Mouse (Mus musculus): ENCODE measurements around the gene Rfc2. TPM values are rescaled to one million over a fixed set of nuclear protein-coding genes. Genes with fewer than 3 reads are reported as not detected.

The Rfc2 gene
- polyA plus RNA-seq, 2 experiments, result 241 to 246 TPM

GRCm38 (mm10) chr5:134565696-134566095 is 15.5 kb upstream of the Rfc2 start:
- Histone ChIP-seq H3K4me1 (ENCODE audit: control insufficient read depth, insufficient read depth, low read length) (no peaks in the 10 kb centered on the region), H3K9ac (ENCODE audit: low read depth, low read length, severe bottlenecking) (no peak overlapping the region), H3K4me3 (replicated peaks; ENCODE audit: low read length) (no peak overlapping the region), H3K9me3 (ENCODE audit: control insufficient read depth, low read length) (no peaks in the 10 kb centered on the region), H3K4me2 (replicated peaks; ENCODE audit: low read depth, low read length, severe bottlenecking) (no peak overlapping the region), H3K36me3 (ENCODE audit: control insufficient read depth, insufficient read depth, low read length) (no peaks in the 10 kb centered on the region), H3K27ac (replicated peaks; ENCODE audit: low read depth, low read length) (no peak overlapping the region), H3K27me3 (ENCODE audit: control insufficient read depth, insufficient read depth, low read length) (no peaks in the 10 kb centered on the region)
- ATAC-seq (ENCODE audit: low FRiP score, low read depth), result no peak
- TF ChIP-seq POLR2A (IDR thresholded peaks at IDR 0.05; ENCODE audit: borderline replicate concordance, extremely low read depth, insufficient read depth, insufficient read length), result no peak
- DNase-seq (ENCODE audit: low spot score), result no peak
- WGBS, result 93% methylated on average over 6 of the region's 6 CpGs

DNA sequence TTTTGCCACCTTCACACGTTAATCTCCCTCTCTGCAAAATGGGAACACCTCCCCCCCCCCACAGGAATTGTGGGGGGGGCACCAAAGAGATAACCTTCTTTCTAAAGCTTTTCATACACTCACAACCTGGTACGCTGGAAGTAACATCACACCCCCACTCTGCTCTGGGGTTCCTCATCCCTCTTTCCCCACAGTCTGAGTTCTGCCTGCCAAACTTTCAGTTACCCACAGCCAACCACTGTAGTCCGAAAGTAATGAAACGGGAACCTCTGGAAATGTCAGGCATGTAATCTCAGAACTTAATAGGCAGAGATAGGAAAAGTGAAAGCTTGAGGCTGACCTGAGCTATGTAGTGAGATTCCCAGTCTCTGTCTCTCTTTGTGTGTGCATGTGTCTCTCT is 13.7 kb upstream of the Rfc2 start:
- Histone ChIP-seq H3K27ac (replicated peaks; ENCODE audit: low read depth, low read length) (no peak overlapping the region), H3K4me1 (ENCODE audit: control insufficient read depth, insufficient read depth, low read length) (peaks cover 2% of the 10 kb centered on the region), H3K9ac (ENCODE audit: low read depth, low read length, severe bottlenecking) (no peak overlapping the region), H3K4me2 (replicated peaks; ENCODE audit: low read depth, low read length, severe bottlenecking) (no peak overlapping the region), H3K27me3 (ENCODE audit: control insufficient read depth, insufficient read depth, low read length) (no peaks in the 10 kb centered on the region), H3K36me3 (ENCODE audit: control insufficient read depth, insufficient read depth, low read length) (no peaks in the 10 kb centered on the region), H3K4me3 (replicated peaks; ENCODE audit: low read length) (no peak overlapping the region), H3K9me3 (ENCODE audit: control insufficient read depth, low read length) (no peaks in the 10 kb centered on the region)
- DNase-seq (ENCODE audit: low spot score), result no peak
- whole genome bisulfite sequencing, result 85% methylated on average over 4 of the region's 4 CpGs
- ATAC-seq (ENCODE audit: low FRiP score, low read depth), result no peak
- TF ChIP-seq POLR2A (IDR thresholded peaks at IDR 0.05; ENCODE audit: borderline replicate concordance, extremely low read depth, insufficient read depth, insufficient read length), result no peak

DNA sequence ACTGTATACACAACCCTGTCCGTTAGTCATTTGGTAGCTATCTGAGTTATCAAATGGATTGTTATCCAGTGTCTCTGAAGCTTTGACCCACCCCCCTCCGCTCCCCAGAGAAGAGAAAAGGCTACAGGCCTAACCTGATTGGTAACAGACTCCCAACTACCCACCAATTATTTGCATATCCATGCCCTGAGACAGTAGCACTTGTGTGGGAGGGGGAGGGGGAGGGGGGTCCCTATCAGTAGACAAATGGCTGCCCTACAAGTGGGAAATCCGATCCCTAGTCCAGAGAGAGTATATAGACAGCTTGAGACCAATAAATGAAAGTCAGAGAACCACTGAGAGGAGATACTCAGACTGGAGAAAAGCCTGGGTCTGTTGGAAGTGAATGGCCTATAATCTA is 13.1 kb upstream of the Rfc2 start:
- WGBS, result 78% methylated on average over 3 of the region's 3 CpGs
- no peak overlapping the region for H3K4me3 ChIP-seq (replicated peaks; ENCODE audit: low read length)
- H3K27me3 ChIP-seq (ENCODE audit: control insufficient read depth, insufficient read depth, low read length), result no peaks in the 10 kb centered on the region
- no peak overlapping the region for H3K4me2 ChIP-seq (replicated peaks; ENCODE audit: low read depth, low read length, severe bottlenecking)
- no peak for DNase-seq (ENCODE audit: low spot score)
- no peak for TF ChIP-seq POLR2A (IDR thresholded peaks at IDR 0.05; ENCODE audit: borderline replicate concordance, extremely low read depth, insufficient read depth, insufficient read length)
- H3K9ac ChIP-seq (ENCODE audit: low read depth, low read length, severe bottlenecking), result no peak overlapping the region
- no peak for ATAC-seq (ENCODE audit: low FRiP score, low read depth)
- peaks cover 4% of the 10 kb centered on the region for H3K4me1 ChIP-seq (ENCODE audit: control insufficient read depth, insufficient read depth, low read length)
- no peak overlapping the region for H3K27ac ChIP-seq (replicated peaks; ENCODE audit: low read depth, low read length)
- no peaks in the 10 kb centered on the region for H3K9me3 ChIP-seq (ENCODE audit: control insufficient read depth, low read length)
- no peaks in the 10 kb centered on the region for H3K36me3 ChIP-seq (ENCODE audit: control insufficient read depth, insufficient read depth, low read length)

DNA sequence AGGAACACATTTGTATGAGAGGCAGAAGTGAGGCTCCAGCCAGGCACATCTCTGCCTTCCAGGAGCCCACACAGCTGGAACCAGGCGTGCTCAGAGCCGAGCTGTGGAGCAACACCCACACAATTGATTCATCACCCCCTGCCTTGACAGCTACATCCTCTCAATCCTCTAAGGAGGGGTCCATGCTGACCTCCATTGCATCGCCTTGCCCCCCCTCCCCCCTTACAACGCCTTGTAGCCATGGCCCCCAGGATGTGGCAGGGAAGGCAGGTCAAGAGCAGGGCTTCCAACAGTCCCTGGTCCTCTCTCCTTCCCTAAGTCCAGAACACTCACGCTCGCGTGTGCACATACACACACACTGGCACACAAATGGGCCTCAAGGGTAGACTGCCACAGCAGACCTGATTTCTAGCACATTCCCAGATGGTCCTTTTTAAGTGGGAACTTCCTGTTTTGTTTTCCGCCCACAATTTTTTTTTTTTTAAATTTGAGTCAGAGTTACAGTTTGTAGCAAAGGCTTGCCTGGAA is 12.1 kb upstream of the Rfc2 start:
- no peak overlapping the region for H3K4me3 ChIP-seq (replicated peaks; ENCODE audit: low read length)
- DNase-seq (ENCODE audit: low spot score), result no peak
- no peaks in the 10 kb centered on the region for H3K27me3 ChIP-seq (ENCODE audit: control insufficient read depth, insufficient read depth, low read length)
- no peaks in the 10 kb centered on the region for H3K36me3 ChIP-seq (ENCODE audit: control insufficient read depth, insufficient read depth, low read length)
- peaks cover 4% of the 10 kb centered on the region for H3K4me1 ChIP-seq (ENCODE audit: control insufficient read depth, insufficient read depth, low read length)
- H3K27ac ChIP-seq (replicated peaks; ENCODE audit: low read depth, low read length), result no peak overlapping the region; the same call in 1 of the 2 replicates
- WGBS, result 37% methylated on average over 8 of the region's 8 CpGs
- ATAC-seq (ENCODE audit: low FRiP score, low read depth), result no peak
- TF ChIP-seq POLR2A (IDR thresholded peaks at IDR 0.05; ENCODE audit: borderline replicate concordance, extremely low read depth, insufficient read depth, insufficient read length), result no peak
- no peak overlapping the region for H3K4me2 ChIP-seq (replicated peaks; ENCODE audit: low read depth, low read length, severe bottlenecking)
- no peak overlapping the region for H3K9ac ChIP-seq (ENCODE audit: low read depth, low read length, severe bottlenecking)
- H3K9me3 ChIP-seq (ENCODE audit: control insufficient read depth, low read length), result no peaks in the 10 kb centered on the region

- peak overlapping the region; percentile 94 for H3K4me2 ChIP-seq (replicated peaks; ENCODE audit: low read depth, low read length, severe bottlenecking)
- ATAC-seq (ENCODE audit: low FRiP score, low read depth) (peak; percentile 73; the same call in 1 of the 2 replicates), DNase-seq (ENCODE audit: low spot score) (peak; percentile 84)
- H3K9ac ChIP-seq (ENCODE audit: low read depth, low read length, severe bottlenecking), result peak overlapping the region; percentile 59
- H3K4me1 ChIP-seq (ENCODE audit: control insufficient read depth, insufficient read depth, low read length), result peaks cover 4% of the 10 kb centered on the region
- peak overlapping the region; percentile 79 for H3K27ac ChIP-seq (replicated peaks; ENCODE audit: low read depth, low read length)
- under 1% methylated on average over 23 of the region's 23 CpGs for WGBS
- no peaks in the 10 kb centered on the region for H3K36me3 ChIP-seq (ENCODE audit: control insufficient read depth, insufficient read depth, low read length)
- TF ChIP-seq POLR2A (IDR thresholded peaks at IDR 0.05; ENCODE audit: borderline replicate concordance, extremely low read depth, insufficient read depth, insufficient read length), result 0 out of 2 replicates have a peak, but pooled peaks have one; percentile 31
- no peaks in the 10 kb centered on the region for H3K9me3 ChIP-seq (ENCODE audit: control insufficient read depth, low read length)
- H3K4me3 ChIP-seq (replicated peaks; ENCODE audit: low read length), result peak overlapping the region; percentile 51
- no peaks in the 10 kb centered on the region for H3K27me3 ChIP-seq (ENCODE audit: control insufficient read depth, insufficient read depth, low read length)
Observed at GRCm38 (mm10) chr5:134571730-134572507, 9.2 kb upstream of the Rfc2 start.

Data from limb, embryonic 14.5 days (tissue).